Mouse (Mus musculus): Measurements from ENCODE around the gene Prdx3. TPM values are rescaled to one million over a fixed set of nuclear protein-coding genes. Genes with fewer than 3 reads are reported as not detected.
A peak's percentile ranks its signal among the peaks of the same experiment; 100 is the strongest.

The Prdx3 gene
- polyA plus RNA-seq, 1 experiment from 2014 or later = 190 TPM

GRCm38 (mm10) chr19:60905477-60905876, 31.1 kb upstream of the Prdx3 start:
- H3K9ac ChIP-seq (ENCODE audit: low read depth, low read length) = no peak overlapping the region
- H3K9me3 ChIP-seq (replicated peaks; ENCODE audit: low read length) = no peaks in the 10 kb centered on the region
- H3K4me2 ChIP-seq (ENCODE audit: low read length) = no peak overlapping the region
- WGBS = 90% methylated on average over 5 of the region's 5 CpGs
- no peak for ATAC-seq (replicated peaks; ENCODE audit: low FRiP score, low read depth)
- H3K27me3 ChIP-seq (ENCODE audit: insufficient read depth, low read length) = no peaks in the 10 kb centered on the region
- no peak overlapping the region for H3K27ac ChIP-seq
- no peaks in the 10 kb centered on the region for H3K4me1 ChIP-seq (replicated peaks; ENCODE audit: insufficient read depth, low read length)
- H3K4me3 ChIP-seq (replicated peaks; ENCODE audit: low read depth, low read length) = no peak overlapping the region
- DNase-seq (ENCODE audit: low spot score) = no peak
- no peak for TF ChIP-seq CTCF (IDR thresholded peaks at IDR 0.05; ENCODE audit: low read depth)
- H3K36me3 ChIP-seq (ENCODE audit: insufficient read depth, low read length) = no peaks in the 10 kb centered on the region

DNA sequence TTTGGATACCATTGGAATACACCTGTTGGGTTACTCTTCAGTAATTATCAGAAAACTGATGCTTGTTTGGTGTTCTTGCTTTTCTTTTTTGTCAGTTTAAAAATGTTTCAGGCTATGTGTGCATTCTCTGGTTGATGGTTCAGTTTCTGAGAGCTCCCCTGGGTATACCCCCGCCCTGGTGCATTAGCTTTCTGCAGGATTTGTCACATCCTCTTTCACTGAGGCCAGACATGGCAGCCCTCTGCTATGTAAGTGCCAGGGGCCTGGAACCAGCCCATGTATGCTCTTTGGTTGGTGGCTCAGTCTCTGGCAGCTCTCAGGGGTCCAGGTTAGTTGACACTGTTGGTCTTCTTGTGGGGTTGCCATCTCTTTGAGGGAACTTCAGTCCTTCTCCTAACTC, 29.6 kb upstream of the Prdx3 start:
- Histone ChIP-seq H3K4me3 (replicated peaks; ENCODE audit: low read depth, low read length) (no peak overlapping the region), H3K4me1 (replicated peaks; ENCODE audit: insufficient read depth, low read length) (no peaks in the 10 kb centered on the region), H3K27ac (no peak overlapping the region), H3K36me3 (ENCODE audit: insufficient read depth, low read length) (no peaks in the 10 kb centered on the region), H3K4me2 (ENCODE audit: low read length) (no peak overlapping the region), H3K9ac (ENCODE audit: low read depth, low read length) (no peak overlapping the region), H3K9me3 (replicated peaks; ENCODE audit: low read length) (no peaks in the 10 kb centered on the region), H3K27me3 (ENCODE audit: insufficient read depth, low read length) (no peaks in the 10 kb centered on the region)
- WGBS = 95% methylated on average over 1 of the region's 1 CpGs
- ATAC-seq (replicated peaks; ENCODE audit: low FRiP score, low read depth) = no peak
- no peak for TF ChIP-seq CTCF (IDR thresholded peaks at IDR 0.05; ENCODE audit: low read depth)
- no peak for DNase-seq (ENCODE audit: low spot score)

DNA sequence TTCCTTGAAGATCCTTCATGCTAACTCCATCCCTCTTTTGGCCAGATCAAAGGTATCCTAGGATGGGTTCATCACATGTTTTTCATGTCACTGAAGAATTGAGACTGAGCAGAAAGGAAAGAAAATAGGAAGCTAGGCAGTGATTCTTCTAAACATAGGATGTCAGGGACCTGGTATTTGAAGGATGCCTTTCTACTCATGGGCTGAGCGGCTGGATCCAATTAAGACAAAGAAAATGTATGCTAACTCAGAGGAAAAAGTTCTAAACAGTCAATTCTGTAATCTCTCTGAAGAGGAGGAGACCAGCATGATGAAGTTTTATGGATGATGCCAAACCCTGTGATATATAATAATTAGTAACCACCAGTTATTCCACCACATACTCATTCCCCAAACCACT, 28.8 kb upstream of the Prdx3 start:
- Histone ChIP-seq H3K4me1 (replicated peaks; ENCODE audit: insufficient read depth, low read length) (no peaks in the 10 kb centered on the region), H3K27me3 (ENCODE audit: insufficient read depth, low read length) (no peaks in the 10 kb centered on the region), H3K36me3 (ENCODE audit: insufficient read depth, low read length) (no peaks in the 10 kb centered on the region), H3K4me2 (ENCODE audit: low read length) (no peak overlapping the region), H3K9ac (ENCODE audit: low read depth, low read length) (no peak overlapping the region), H3K4me3 (replicated peaks; ENCODE audit: low read depth, low read length) (no peak overlapping the region), H3K27ac (no peak overlapping the region), H3K9me3 (replicated peaks; ENCODE audit: low read length) (no peaks in the 10 kb centered on the region)
- DNase-seq (ENCODE audit: low spot score) (no peak), ATAC-seq (replicated peaks; ENCODE audit: low FRiP score, low read depth) (no peak)
- WGBS = 86% methylated on average over 1 of the region's 1 CpGs
- no peak for TF ChIP-seq CTCF (IDR thresholded peaks at IDR 0.05; ENCODE audit: low read depth)

- H3K4me2 ChIP-seq (ENCODE audit: low read length) = no peak overlapping the region
- no peak for DNase-seq (ENCODE audit: low spot score)
- H3K27me3 ChIP-seq (ENCODE audit: insufficient read depth, low read length) = no peaks in the 10 kb centered on the region
- 0 out of 2 replicates have a peak, but pooled peaks cover 4% of the 10 kb centered on the region for H3K4me1 ChIP-seq (replicated peaks; ENCODE audit: insufficient read depth, low read length)
- no peak overlapping the region for H3K4me3 ChIP-seq (replicated peaks; ENCODE audit: low read depth, low read length)
- no peak overlapping the region for H3K27ac ChIP-seq
- H3K9ac ChIP-seq (ENCODE audit: low read depth, low read length) = no peak overlapping the region
- 26% methylated on average over 3 of the region's 3 CpGs for whole genome bisulfite sequencing
- ATAC-seq (replicated peaks; ENCODE audit: low FRiP score, low read depth) = no peak
- TF ChIP-seq CTCF (IDR thresholded peaks at IDR 0.05; ENCODE audit: low read depth) = no peak
- no peaks in the 10 kb centered on the region for H3K36me3 ChIP-seq (ENCODE audit: insufficient read depth, low read length)
- H3K9me3 ChIP-seq (replicated peaks; ENCODE audit: low read length) = no peaks in the 10 kb centered on the region
These were observed 21.0 kb upstream of the Prdx3 start for GRCm38 (mm10) chr19:60895251-60895880.

DNA sequence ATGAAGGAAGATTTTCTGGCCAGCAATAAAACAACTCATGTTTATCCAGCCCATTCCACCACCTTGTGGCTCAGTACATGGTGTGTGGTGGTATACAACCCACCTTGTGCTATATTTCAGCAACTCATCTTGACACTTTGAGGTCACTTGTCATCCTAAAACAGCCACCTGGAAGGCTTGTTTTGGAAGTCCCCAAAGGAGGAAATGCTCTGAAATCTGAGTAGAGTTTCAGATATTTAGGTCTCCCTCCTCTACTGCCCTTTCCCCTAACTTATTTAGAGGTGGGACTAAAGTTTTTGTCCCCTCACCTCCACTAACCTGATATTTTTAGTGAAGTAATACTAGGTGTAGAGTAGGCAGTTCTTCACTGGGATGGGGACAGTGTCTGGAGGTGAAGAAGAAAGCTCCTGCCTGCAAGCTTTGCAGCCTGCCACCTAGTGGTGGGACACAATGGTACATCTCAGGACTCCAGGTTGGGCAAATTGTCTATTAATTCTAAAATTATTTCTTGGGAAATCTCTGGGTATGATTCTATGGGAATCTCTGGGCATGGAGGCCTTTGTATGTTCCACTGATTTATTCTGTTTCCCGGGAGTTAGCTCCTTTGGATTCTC, 17.7 kb upstream of the Prdx3 start:
- H3K9ac ChIP-seq (ENCODE audit: low read depth, low read length) = no peak overlapping the region
- 0 out of 2 replicates have a peak, but pooled peaks cover 4% of the 10 kb centered on the region for H3K4me1 ChIP-seq (replicated peaks; ENCODE audit: insufficient read depth, low read length)
- DNase-seq (ENCODE audit: low spot score) (peak; percentile 67), ATAC-seq (replicated peaks; ENCODE audit: low FRiP score, low read depth) (no peak)
- H3K4me3 ChIP-seq (replicated peaks; ENCODE audit: low read depth, low read length) = 0 out of 2 replicates have a peak overlapping the region, but pooled peaks have one; percentile 78
- no peaks in the 10 kb centered on the region for H3K9me3 ChIP-seq (replicated peaks; ENCODE audit: low read length)
- no peak overlapping the region for H3K27ac ChIP-seq
- H3K27me3 ChIP-seq (ENCODE audit: insufficient read depth, low read length) = no peaks in the 10 kb centered on the region
- no peaks in the 10 kb centered on the region for H3K36me3 ChIP-seq (ENCODE audit: insufficient read depth, low read length)
- 30% methylated on average over 1 of the region's 1 CpGs for WGBS
- peak; percentile 83 for TF ChIP-seq CTCF (IDR thresholded peaks at IDR 0.05; ENCODE audit: low read depth)
- peak overlapping the region; percentile 90 for H3K4me2 ChIP-seq (ENCODE audit: low read length)

- WGBS = 24% methylated on average over 5 of the region's 5 CpGs
- no peak for ATAC-seq (replicated peaks; ENCODE audit: low FRiP score, low read depth)
- H3K4me2 ChIP-seq (ENCODE audit: low read length) = peak overlapping the region; percentile 90
- 0 out of 2 replicates have a peak, but pooled peaks cover 4% of the 10 kb centered on the region for H3K4me1 ChIP-seq (replicated peaks; ENCODE audit: insufficient read depth, low read length)
- no peak overlapping the region for H3K27ac ChIP-seq
- 0 out of 2 replicates have a peak overlapping the region, but pooled peaks have one; percentile 35 for H3K9ac ChIP-seq (ENCODE audit: low read depth, low read length)
- peak; percentile 44 for DNase-seq (ENCODE audit: low spot score)
- TF ChIP-seq CTCF (IDR thresholded peaks at IDR 0.05; ENCODE audit: low read depth) = no peak
- H3K4me3 ChIP-seq (replicated peaks; ENCODE audit: low read depth, low read length) = peak overlapping the region; percentile 78
- H3K9me3 ChIP-seq (replicated peaks; ENCODE audit: low read length) = no peaks in the 10 kb centered on the region
- H3K27me3 ChIP-seq (ENCODE audit: insufficient read depth, low read length) = no peaks in the 10 kb centered on the region
- H3K36me3 ChIP-seq (ENCODE audit: insufficient read depth, low read length) = no peaks in the 10 kb centered on the region
These were observed 16.7 kb upstream of the Prdx3 start for GRCm38 (mm10) chr19:60891123-60891470.
